ENCODE assay signal across 17 mouse cellular contexts in the genomic region with DNA sequence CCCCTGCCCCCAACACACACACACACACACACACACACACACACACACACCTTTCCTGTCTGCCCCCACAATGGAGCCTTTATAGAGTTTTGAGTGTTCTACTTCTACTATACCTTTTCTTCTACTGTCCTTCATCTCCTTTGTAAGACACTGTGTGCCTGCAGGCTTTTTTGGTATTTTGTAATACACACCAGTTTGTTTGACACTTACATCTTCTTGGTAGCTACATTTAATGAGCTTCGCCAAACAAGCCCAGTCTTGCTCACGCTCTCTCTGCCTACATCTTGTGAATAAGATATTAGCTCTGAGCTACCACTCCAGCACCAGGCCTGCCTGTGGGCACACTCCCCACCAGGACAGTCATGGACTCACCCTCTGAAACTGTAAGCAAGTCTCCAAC.
"Had no signal": no experiment of that assay in that cellular context is flagged by ENCODE, and none has a peak within 500 bp of the region (broad histone marks: within the 10 kb centered on the region; RNA-seq: fewer than 3 reads in every experiment).

No protein-coding gene starts in this region.

- H3K4me2 ChIP-seq: neural tube, embryonic 12.5 days; neural tube, embryonic 13.5 days; neural tube, embryonic 15.5 days; stomach, embryonic 15.5 days had no signal

- DNase-seq: retina, postnatal 1 day; right cerebral cortex, adult 18-20 months; right cerebral cortex, postnatal 14 days; right cerebral cortex, postnatal 25 days; right cerebral cortex, postnatal 4 days; spleen, adult 18-20 months; thymus, adult 18-20 months; thymus, adult 2 months; thymus, postnatal 14 days; thymus, postnatal 25 days; thymus, postnatal 36 days; thymus, postnatal 4 days had no signal

- H3K4me1 ChIP-seq: neural tube, embryonic 12.5 days; stomach, embryonic 15.5 days had no signal

- H3K9ac ChIP-seq: neural tube, embryonic 12.5 days; neural tube, embryonic 13.5 days; neural tube, embryonic 15.5 days; stomach, embryonic 15.5 days had no signal

- H3K27me3 ChIP-seq: neural tube, embryonic 12.5 days; neural tube, embryonic 13.5 days; neural tube, embryonic 15.5 days; stomach, embryonic 15.5 days had no signal

- H3K27ac ChIP-seq: neural tube, embryonic 12.5 days; neural tube, embryonic 13.5 days; neural tube, embryonic 15.5 days; stomach, embryonic 15.5 days; stomach, postnatal 0 days had no signal

- H3K4me3 ChIP-seq: neural tube, embryonic 12.5 days; neural tube, embryonic 13.5 days; neural tube, embryonic 15.5 days; stomach, embryonic 15.5 days had no signal
